Mouse (Mus musculus) G1E (cell line): Measurements from ENCODE around the gene Acnat2.
"Not testable (repeated sequence)": the region's sequence is repeated elsewhere in the genome, so short reads cannot be mapped to it uniquely, and the experiment has no call there.

Experiments used
- CTCF ChIP-seq: IDR thresholded peaks from 2 replicates; pipeline ENCODE4 v1.5.1; 2012; ENCODE audit warnings: low read depth, low read length, inconsistent platforms, mixed read lengths
- GATA1 ChIP-seq: IDR thresholded peaks from 2 replicates; pipeline ENCODE4 v1.6.1; 2012; ENCODE audit warnings: borderline replicate concordance, low read length, inconsistent platforms, mixed read lengths
- POLR2AphosphoS5 ChIP-seq: IDR thresholded peaks from 2 replicates; pipeline ENCODE4 v1.6.1; 2012; ENCODE audit warnings: low read depth, low read length, inconsistent platforms; ENCODE audit not compliant: insufficient replicate concordance
- TAL1 ChIP-seq: conservative IDR thresholded peaks from 2 replicates; pipeline ENCODE4 v1.6.1; 2012; ENCODE audit warnings: low read depth, low read length, inconsistent platforms, mixed read lengths

DNA sequence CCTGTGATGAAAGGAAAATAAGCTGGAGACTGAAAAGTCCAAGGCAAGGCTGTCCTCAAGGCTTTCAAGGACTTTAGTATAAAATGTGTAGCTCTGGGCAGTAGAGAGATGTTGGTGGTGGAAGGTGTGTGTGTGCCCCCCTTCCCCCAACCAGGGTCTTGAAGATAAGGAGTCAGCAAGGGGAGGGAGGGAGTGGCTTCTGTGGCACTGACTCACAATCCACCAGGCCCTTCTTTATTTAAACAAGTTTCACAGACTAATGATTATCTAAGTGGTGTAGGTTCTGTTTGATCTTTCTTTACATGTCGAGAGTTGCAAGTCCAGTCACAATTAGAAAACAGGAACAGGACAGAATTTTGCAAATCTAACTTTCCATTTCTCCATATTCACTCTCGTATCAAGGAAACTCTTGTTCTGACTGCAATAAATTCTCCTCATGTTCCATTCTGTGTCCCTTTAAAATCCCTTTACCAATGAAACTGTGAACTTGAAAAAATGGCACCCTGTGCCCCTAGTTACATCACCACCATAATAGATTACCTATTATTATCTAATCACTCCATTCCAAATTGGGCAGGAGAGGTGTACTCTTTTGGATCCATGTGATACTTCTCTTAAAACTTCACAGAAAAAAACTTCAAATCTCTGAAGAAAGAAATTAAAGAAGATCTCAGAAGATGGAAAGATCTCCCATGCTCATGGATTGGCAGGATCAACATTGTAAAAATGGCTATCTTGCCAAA is 24.2 kb downstream of the Acnat2 start:
- not testable (repeated sequence) for TF ChIP-seq GATA1, CTCF, TAL1, POLR2AphosphoS5
